Mouse (Mus musculus): ENCODE measurements around the gene Duox1.

DNA sequence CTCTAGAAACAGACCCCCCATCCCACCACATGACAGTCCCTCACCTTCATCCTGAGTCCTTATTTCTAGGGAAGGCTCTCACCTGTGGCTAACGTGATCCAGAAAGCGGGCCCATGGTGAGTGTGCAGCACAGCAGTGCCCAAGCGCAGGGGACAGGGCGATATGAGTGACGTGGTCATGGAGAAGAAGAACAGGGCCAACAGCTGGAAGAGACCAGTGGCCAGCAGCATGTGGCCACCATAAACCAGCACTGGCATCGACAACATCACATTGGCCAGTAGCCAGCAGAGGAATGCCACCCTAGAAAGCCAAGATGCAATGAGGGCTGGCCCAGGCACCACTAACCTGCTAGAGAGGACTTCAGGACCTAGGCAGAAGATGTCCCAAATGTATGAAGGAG lies 10.9 kb upstream of the Duox1 start:
- TF ChIP-seq CTCF (IDR thresholded peaks at IDR 0.05) (no peak), POLR2A (IDR thresholded peaks at IDR 0.05; ENCODE audit: insufficient read depth, low read depth, low read length) (no peak)
